Mouse (Mus musculus): ENCODE data around the gene Nin.
A peak's percentile ranks its signal among the peaks of the same experiment; 100 is the strongest.

The Nin gene

DNA sequence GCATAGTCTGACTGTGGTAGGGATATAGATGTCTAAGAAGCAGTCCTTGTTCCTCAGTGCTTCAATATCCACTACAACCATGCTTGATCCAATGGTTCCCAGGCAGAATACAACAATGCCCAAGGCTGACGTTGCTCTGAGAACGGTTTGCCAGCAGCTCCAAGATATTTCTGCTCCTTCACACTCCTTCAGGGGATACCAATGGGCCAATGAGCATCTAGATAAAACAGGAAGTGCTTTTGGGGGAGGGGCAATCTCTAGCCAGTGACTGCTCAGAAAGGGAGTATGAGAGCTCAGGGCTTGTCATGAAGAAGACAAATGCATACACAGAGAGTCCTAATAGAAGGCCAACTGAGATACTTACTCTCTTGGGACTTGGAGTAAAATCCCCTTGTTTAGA lies 6.0 kb upstream of the Nin start:
- DNase-seq (ENCODE audit: low spot score) = no peak

GRCm38 (mm10) chr12:70118721-70119345 lies 5.3 kb upstream of the Nin start:
- peak; percentile 51 for DNase-seq (ENCODE audit: low spot score)

- no peak for DNase-seq (ENCODE audit: low spot score)
These were observed 3.6 kb upstream of the Nin start for GRCm38 (mm10) chr12:70117146-70117545.

DNA sequence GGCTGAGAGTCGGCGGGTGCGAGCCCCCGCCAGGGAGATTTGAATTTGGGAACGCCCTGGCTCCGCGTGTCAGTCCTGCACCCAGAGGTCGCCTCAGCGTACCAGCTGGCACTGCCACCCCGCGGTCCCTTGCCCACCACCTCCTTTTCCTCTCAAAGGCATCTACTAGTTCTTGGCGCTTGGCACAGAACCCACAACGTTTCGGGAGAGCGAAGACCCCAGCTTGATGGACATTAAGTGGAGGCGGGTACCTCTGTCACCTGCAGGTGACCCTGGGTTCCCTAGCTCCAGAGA lies 1.5 kb downstream of the Nin start:
- no peak for DNase-seq (ENCODE audit: low spot score)

DNA sequence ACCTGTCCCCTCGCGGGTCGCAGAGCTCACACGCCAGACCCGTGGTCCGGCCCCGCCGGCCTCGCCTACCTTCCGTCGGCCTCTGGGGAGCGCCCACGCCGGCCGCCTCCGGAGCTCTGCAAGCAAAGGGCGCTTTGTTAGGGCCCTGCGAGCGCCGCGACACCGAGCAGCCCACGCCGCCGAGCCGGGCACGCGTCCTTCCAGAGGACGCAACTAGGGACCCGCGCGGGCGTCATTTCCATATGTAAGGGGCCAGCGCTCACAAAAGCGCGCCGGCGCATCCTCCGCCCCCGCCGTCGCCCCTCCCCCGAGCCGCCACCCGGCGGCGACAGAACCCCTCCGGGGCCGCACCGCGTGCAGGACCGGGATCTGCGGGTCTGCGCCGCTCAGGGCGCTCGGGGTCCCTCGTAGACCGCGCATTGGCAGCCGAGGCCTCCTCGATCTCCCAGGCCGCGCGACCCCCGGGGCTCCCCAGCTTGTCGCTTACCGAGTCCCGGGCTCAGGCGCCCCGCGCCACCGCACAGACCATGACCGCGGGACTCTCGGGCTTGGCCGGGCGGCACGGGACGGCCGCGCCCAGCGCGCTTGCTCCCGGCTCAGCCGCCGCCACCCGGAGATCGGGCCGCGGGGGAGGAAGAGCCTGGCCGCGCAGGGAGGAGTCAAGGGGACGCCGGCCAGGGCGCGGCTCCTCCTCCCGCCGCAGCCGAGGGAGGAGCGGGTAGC lies 2.0 kb downstream of the Nin start:
- DNase-seq (ENCODE audit: low spot score) = no peak

GRCm38 (mm10) chr12:70111117-70111366 lies 2.5 kb downstream of the Nin start:
- no peak for DNase-seq (ENCODE audit: low spot score)

DNA sequence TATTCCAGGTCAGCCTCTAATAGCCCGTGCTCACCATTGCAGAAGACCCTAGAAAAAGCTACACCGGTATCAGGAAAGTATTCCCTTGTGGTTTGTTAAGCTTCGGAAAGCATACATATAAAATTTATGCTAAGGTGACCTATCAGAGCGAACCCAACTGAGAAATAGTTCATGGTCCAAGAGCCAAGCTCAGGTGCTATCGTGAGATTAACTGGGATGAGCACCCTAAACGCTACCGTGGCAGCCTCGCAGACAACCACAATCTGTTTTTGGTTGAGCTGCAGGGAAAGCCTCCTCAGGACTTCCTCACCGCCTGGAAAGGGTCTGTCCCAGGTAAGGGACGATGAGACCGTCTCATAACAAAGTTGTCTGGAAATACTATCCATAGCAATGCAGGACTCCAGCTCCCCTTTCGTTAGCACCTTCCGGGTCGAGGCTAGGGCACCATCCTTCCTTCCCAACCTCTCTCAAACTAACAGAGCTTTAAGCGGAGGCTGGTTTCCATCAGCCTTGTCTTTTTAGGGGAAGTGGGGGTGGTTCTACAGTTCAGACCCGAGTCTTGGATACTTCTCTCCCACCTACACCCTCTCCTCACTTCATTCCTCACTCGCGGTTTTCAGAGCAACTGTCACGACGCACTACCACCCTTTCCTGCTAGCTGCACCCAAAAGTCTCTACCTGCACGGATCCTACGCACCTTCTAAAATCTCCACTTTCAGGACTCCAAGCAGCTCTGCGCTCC lies 3.0 kb downstream of the Nin start:
- no peak for DNase-seq (ENCODE audit: low spot score)

- DNase-seq (ENCODE audit: low spot score) = no peak
These were observed 3.6 kb downstream of the Nin start for GRCm38 (mm10) chr12:70109921-70110320.

GRCm38 (mm10) chr12:70108104-70108503 lies 5.4 kb downstream of the Nin start:
- DNase-seq (ENCODE audit: low spot score) = no peak

- DNase-seq (ENCODE audit: low spot score) = no peak
These were observed 7.0 kb downstream of the Nin start for GRCm38 (mm10) chr12:70106508-70106907.

- no peak for DNase-seq (ENCODE audit: low spot score)
These were observed 7.6 kb downstream of the Nin start for GRCm38 (mm10) chr12:70105885-70106284.

- no peak for DNase-seq (ENCODE audit: low spot score)
These were observed 8.6 kb downstream of the Nin start for GRCm38 (mm10) chr12:70104776-70105420.

GRCm38 (mm10) chr12:70104199-70104598 lies 9.3 kb downstream of the Nin start:
- no peak for DNase-seq (ENCODE audit: low spot score)

DNA sequence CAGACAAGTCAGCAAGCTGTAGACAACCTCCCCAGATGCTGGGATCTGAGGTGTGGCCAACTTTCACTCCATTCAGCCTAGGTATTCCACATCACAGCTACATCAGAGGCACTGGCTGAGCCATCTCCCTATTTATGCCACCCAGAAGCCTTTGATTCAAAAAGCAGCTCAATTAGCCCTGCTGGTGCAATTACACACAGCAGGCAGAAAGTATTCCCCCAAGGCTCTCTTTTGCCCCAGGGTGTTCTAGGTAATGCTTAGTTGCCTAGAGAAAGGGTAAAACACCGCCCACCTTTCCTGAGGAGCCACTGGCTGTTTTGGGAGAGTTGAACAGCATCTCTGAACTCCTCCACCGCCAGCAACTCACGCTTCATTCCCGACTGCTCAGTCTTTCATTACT lies 10.3 kb downstream of the Nin start:
- no peak for DNase-seq (ENCODE audit: low spot score)

GRCm38 (mm10) chr12:70102426-70102825 lies 11.1 kb downstream of the Nin start:
- DNase-seq (ENCODE audit: low spot score) = no peak

- DNase-seq (ENCODE audit: low spot score) = no peak
These were observed 11.7 kb downstream of the Nin start for GRCm38 (mm10) chr12:70101823-70102222.

GRCm38 (mm10) chr12:70097901-70098300 lies 15.6 kb downstream of the Nin start:
- no peak for DNase-seq (ENCODE audit: low spot score)

- no peak for DNase-seq (ENCODE audit: low spot score)
These were observed 16.2 kb downstream of the Nin start for GRCm38 (mm10) chr12:70097316-70097715.

- DNase-seq (ENCODE audit: low spot score) = no peak
These were observed 20.1 kb downstream of the Nin start for GRCm38 (mm10) chr12:70093266-70093893.

DNA sequence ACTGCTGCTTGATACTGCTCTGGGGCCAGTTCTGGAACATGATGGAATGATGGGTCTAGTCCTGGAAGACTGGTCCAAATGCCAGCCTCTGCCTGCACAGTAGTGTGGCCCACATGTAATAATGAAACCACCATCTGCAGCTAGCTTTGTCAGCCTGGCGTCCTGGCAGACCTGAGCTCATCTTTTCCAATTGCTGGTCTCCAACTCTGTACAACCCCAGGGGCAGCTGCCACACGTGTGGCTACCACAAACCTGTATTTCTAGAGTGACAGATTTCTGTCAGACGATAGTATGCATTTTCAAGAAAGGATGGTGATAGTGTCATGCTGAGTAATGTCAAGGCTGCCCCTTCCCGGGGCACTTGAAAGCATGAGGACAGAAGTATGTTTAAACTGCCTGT lies 25.2 kb downstream of the Nin start:
- no peak for DNase-seq (ENCODE audit: low spot score)

DNA sequence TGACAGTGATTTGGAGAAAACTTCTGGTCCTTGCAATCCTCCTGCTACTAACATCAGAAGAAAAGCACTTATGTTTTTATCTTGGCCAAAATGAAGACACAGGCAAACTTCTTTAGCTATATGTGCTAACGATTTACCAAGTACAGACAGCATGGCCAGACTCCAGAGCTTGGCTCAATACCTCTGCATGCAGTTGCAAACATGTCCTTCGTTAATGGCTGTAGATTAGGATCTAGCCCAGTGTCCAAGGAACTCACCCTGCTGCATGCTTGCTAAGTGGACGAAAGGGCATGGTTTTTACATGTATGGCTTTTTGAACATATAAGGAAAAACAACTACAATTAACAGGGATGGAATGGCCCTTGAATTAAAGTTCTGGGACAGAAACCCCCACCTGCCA lies 28.2 kb downstream of the Nin start:
- no peak for DNase-seq (ENCODE audit: low spot score)

GRCm38 (mm10) chr12:70084198-70084597 lies 29.3 kb downstream of the Nin start:
- no peak for DNase-seq (ENCODE audit: low spot score)

DNA sequence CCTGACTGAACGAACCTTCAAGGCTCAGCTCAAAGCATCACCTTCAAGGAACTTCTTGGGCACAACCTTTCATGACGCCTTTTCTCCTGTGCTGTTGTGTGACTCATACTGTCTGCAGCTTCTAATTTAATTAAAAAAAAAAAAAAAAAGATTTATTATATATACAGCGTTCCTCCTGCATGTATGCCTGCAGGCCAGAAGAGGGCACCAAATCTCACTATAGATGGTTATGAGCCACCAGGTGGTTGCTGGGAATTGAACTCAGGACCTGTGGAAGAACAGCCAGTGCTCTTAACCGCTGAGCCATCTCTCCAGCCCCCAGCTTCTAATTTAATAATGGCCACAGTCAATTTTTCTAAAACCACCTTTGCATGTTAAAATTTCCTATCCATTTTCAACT lies 29.8 kb downstream of the Nin start:
- DNase-seq (ENCODE audit: low spot score) = no peak

All from left cerebral cortex, adult 11 months (tissue).